12 mouse cellular contexts compared by ENCODE assay signal in the genomic region with DNA sequence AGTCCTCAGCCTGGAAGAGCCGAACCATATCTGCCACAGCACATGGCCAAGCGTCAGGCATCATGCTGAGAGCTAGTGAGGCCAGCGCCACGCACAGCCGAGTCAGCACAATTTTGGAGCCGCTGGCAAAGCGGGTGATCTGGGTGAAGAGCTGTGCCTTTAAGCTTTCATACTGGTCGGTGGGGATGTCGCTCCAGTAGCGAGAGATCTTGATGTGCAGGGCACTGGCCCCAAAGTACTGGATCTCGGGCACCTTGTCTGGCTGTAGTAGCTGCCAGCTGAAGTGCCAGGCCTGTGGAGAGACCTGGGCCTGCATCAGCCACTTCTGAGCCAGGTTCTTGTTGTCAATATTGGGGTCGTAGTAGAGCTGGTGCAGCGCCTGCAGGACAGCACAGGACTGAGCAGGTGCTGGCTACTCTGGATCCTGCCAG. TPM values are rescaled to one million over a fixed set of nuclear protein-coding genes. Genes with fewer than 3 reads are reported as not detected.
DNase-seq lines count a peak whose midpoint lies in the region; ATAC-seq and TF ChIP-seq lines count a peak whose summit lies in the region.
"Had no signal": no experiment of that assay in that cellular context is flagged by ENCODE, and none has a peak within 500 bp of the region (broad histone marks: within the 10 kb centered on the region; RNA-seq: fewer than 3 reads in every experiment).

No protein-coding gene starts in this region.

- ATAC-seq in cerebellum, adult (ENCODE audit: insufficient number of reproducible peaks, low FRiP score, low TSS enrichment) = 0 out of 2 replicates have a peak, but pooled peaks have one; percentile 9
- no peak for ATAC-seq in hindbrain, postnatal 0 days

- H3K9me3 ChIP-seq in hindbrain, postnatal 0 days (ENCODE audit: low read length) = no peaks in the 10 kb centered on the region

- no peak for DNase-seq in cerebellum, postnatal 4 days (ENCODE audit: low spot score in 2 of 2)
- no peak for DNase-seq in layer of hippocampus, adult 2 months (ENCODE audit: low spot score in 2 of 2)
- DNase-seq in layer of hippocampus, adult 18-20 months (ENCODE audit: low spot score in 2 of 2) = no peak
- peak; percentile 81 to 82 for DNase-seq in cerebellum, postnatal 25 days
- no peak for DNase-seq in hindbrain, postnatal 0 days (ENCODE audit: low spot score)
- no peak for DNase-seq in urinary bladder, postnatal 36 days (ENCODE audit: low spot score in 2 of 2)
- no peak for DNase-seq in left cerebral cortex, postnatal 10 days (ENCODE audit: extremely low spot score in 1 of 2, low spot score in 2 of 2)
- DNase-seq: embryo, embryonic 11 days; kidney, postnatal 25 days; lung, postnatal 14 days; thymus, adult 18-20 months had no signal

- WGBS in hindbrain, postnatal 0 days = 70% methylated on average over 13 of the region's 13 CpGs

- no peaks in the 10 kb centered on the region for H3K27me3 ChIP-seq in hindbrain, postnatal 0 days (ENCODE audit: insufficient read depth, low read length)

- no peak for TF ChIP-seq CTCF in layer of hippocampus, adult 2 months (conservative IDR thresholded peaks at IDR 0.05)
- TF ChIP-seq CTCF in hindbrain, postnatal 0 days (IDR thresholded peaks at IDR 0.05; ENCODE audit: low read depth) = no peak

- peak overlapping the region; percentile 100 for H3K27ac ChIP-seq in layer of hippocampus, adult 2 months
- H3K27ac ChIP-seq in hindbrain, postnatal 0 days = no peak overlapping the region

- peak overlapping the region; percentile 81; the same call in 1 of the 2 replicates for H3K9ac ChIP-seq in hindbrain, postnatal 0 days (replicated peaks; ENCODE audit: low read length)

- H3K4me3 ChIP-seq in layer of hippocampus, adult 2 months = peak overlapping the region; percentile 85
- no peak overlapping the region for H3K4me3 ChIP-seq in hindbrain, postnatal 0 days (ENCODE audit: low read length)

- intact Hi-C loops in left cerebral cortex, postnatal 10 days (cut with DNase I) = no loop called here

- peaks cover 52% of the 10 kb centered on the region for H3K4me1 ChIP-seq in hindbrain, postnatal 0 days (ENCODE audit: insufficient read depth, low read length)

- H3K36me3 ChIP-seq in hindbrain, postnatal 0 days (ENCODE audit: insufficient read depth, low read length) = no peaks in the 10 kb centered on the region; the same call in 1 of the 2 replicates

- H3K4me2 ChIP-seq in hindbrain, postnatal 0 days (ENCODE audit: low read depth, low read length) = peak overlapping the region; percentile 100; the same call in 1 of the 2 replicates

RNA-seq across cellular contexts. Expression of gene Ipo13, which starts 2.7 kb away (rescaled TPM):
- 100 to 1,000 TPM; 133 to 138 TPM for total RNA-seq in layer of hippocampus, adult 2 months (2021)
- 100 to 1,000 TPM; 135 to 143 TPM for total RNA-seq in layer of hippocampus, adult 18-20 months (2021)
- total RNA-seq in hindbrain, postnatal 0 days (2014; rRNA removed) = 51.1 and 52.5 TPM in 2 replicates
- polyA plus RNA-seq in hindbrain, postnatal 0 days (2015; fragmentation: Nextera tagmentation; extraction: Ambion mirVana) = 48.7 and 50.0 TPM in 2 replicates
- 100 to 1,000 TPM; 115 to 121 TPM for total RNA-seq in left cerebral cortex, postnatal 10 days (2021)

RNA-seq across cellular contexts. Expression of gene Artn, which starts 17.4 kb away (rescaled TPM):
- total RNA-seq in layer of hippocampus, adult 2 months (2021) = 1 to 10 TPM; 1.8 to 1.9 TPM
- total RNA-seq in layer of hippocampus, adult 18-20 months (2021) = 1 to 10 TPM; 1.4 to 1.7 TPM
- total RNA-seq in hindbrain, postnatal 0 days (2014; rRNA removed) = 0.65 and 1.0 TPM in 2 replicates
- polyA plus RNA-seq in hindbrain, postnatal 0 days (2015; fragmentation: Nextera tagmentation; extraction: Ambion mirVana) = 0.48 and 0.59 TPM in 2 replicates
- total RNA-seq in left cerebral cortex, postnatal 10 days (2021) = 1 to 10 TPM; 2.0 to 2.1 TPM

RNA-seq across cellular contexts. Expression of gene Dph2, which starts 20.3 kb away (rescaled TPM):
- total RNA-seq in layer of hippocampus, adult 2 months (2021) = 10 to 100 TPM; 10.1 to 12.1 TPM
- total RNA-seq in layer of hippocampus, adult 18-20 months (2021) = 10 to 100 TPM; 11.2 TPM
- total RNA-seq in hindbrain, postnatal 0 days (2014; rRNA removed) = 21.2 and 24.8 TPM in 2 replicates
- polyA plus RNA-seq in hindbrain, postnatal 0 days (2015; fragmentation: Nextera tagmentation; extraction: Ambion mirVana) = 13.5 and 14.1 TPM in 2 replicates
- 10 to 100 TPM in 1 of 2 experiments, 1 to 10 TPM in 1; 8.0 to 10.1 TPM for total RNA-seq in left cerebral cortex, postnatal 10 days (2021)

RNA-seq across cellular contexts. Expression of gene Atp6v0b, which starts 25.0 kb away (rescaled TPM):
- 100 to 1,000 TPM; 411 to 424 TPM for total RNA-seq in layer of hippocampus, adult 2 months (2021)
- total RNA-seq in layer of hippocampus, adult 18-20 months (2021) = 100 to 1,000 TPM; 398 to 399 TPM
- 579 and 615 TPM in 2 replicates for total RNA-seq in hindbrain, postnatal 0 days (2014; rRNA removed)
- 637 and 643 TPM in 2 replicates for polyA plus RNA-seq in hindbrain, postnatal 0 days (2015; fragmentation: Nextera tagmentation; extraction: Ambion mirVana)
- total RNA-seq in left cerebral cortex, postnatal 10 days (2021) = 100 to 1,000 TPM; 464 to 465 TPM

RNA-seq across cellular contexts. Expression of gene B4galt2, which starts 28.9 kb away (rescaled TPM):
- total RNA-seq in layer of hippocampus, adult 2 months (2021) = 10 to 100 TPM; 58.6 to 61.3 TPM
- total RNA-seq in layer of hippocampus, adult 18-20 months (2021) = 10 to 100 TPM; 60.4 to 65.2 TPM
- 286 and 304 TPM in 2 replicates for total RNA-seq in hindbrain, postnatal 0 days (2014; rRNA removed)
- polyA plus RNA-seq in hindbrain, postnatal 0 days (2015; fragmentation: Nextera tagmentation; extraction: Ambion mirVana) = 71.5 and 77.0 TPM in 2 replicates
- total RNA-seq in left cerebral cortex, postnatal 10 days (2021) = 100 to 1,000 TPM; 165 to 170 TPM

Comparison
In these comparisons a context has a peak if more than half of its experiments do, and no peak if none do; other contexts are left out.
1. DNase-seq: peak in cerebellum, postnatal 25 days (2 of 2); none in cerebellum, postnatal 4 days (0 of 2), layer of hippocampus, adult 2 months (0 of 2), layer of hippocampus, adult 18-20 months (0 of 2), hindbrain, postnatal 0 days (single experiment), urinary bladder, postnatal 36 days (0 of 2) and left cerebral cortex, postnatal 10 days (0 of 2).